Mouse (Mus musculus): ENCODE measurements around the gene Pdap1. TPM values are rescaled to one million over a fixed set of nuclear protein-coding genes. Genes with fewer than 3 reads are reported as not detected.
"Not testable (repeated sequence)": the region's sequence is repeated elsewhere in the genome, so short reads cannot be mapped to it uniquely, and the experiment has no call there.

The Pdap1 gene
- polyA plus RNA-seq, 1 experiment from 2014 or later = 145 TPM

GRCm38 (mm10) chr5:145147748-145148147 lies 7.7 kb upstream of the Pdap1 start:
- ATAC-seq (ENCODE audit: insufficient number of reproducible peaks, insufficient read depth, low FRiP score, low TSS enrichment, low read depth) = no peak
- Histone ChIP-seq H3K27ac (no peak overlapping the region), H3K4me2 (no peak overlapping the region), H3K36me3 (peaks cover 100% of the 10 kb centered on the region), H3K9ac (replicated peaks) (no peak overlapping the region), H3K9me3 (no peaks in the 10 kb centered on the region), H3K4me3 (replicated peaks) (no peak overlapping the region), H3K4me1 (replicated peaks) (no peaks in the 10 kb centered on the region), H3K27me3 (no peaks in the 10 kb centered on the region)
- WGBS = 89% methylated on average over 5 of the region's 5 CpGs

GRCm38 (mm10) chr5:145140611-145141010 lies 573 bp upstream of the Pdap1 start:
- H3K27ac ChIP-seq = peak overlapping the region; percentile 86; the same call in 1 of the 2 replicates
- peaks cover 18% of the 10 kb centered on the region for H3K4me1 ChIP-seq (replicated peaks)
- ATAC-seq (ENCODE audit: insufficient number of reproducible peaks, insufficient read depth, low FRiP score, low TSS enrichment, low read depth) = no peak
- H3K9me3 ChIP-seq = no peaks in the 10 kb centered on the region
- H3K27me3 ChIP-seq = no peaks in the 10 kb centered on the region
- peak overlapping the region; percentile 90 for H3K4me2 ChIP-seq
- H3K36me3 ChIP-seq = peaks cover 62% of the 10 kb centered on the region
- H3K9ac ChIP-seq (replicated peaks) = peak overlapping the region; percentile 86
- under 1% methylated on average over 18 of the region's 18 CpGs for WGBS
- peak overlapping the region; percentile 92 for H3K4me3 ChIP-seq (replicated peaks)

GRCm38 (mm10) chr5:145138836-145139235 lies 1.2 kb downstream of the Pdap1 start:
- Histone ChIP-seq H3K4me3 (replicated peaks) (peak overlapping the region; percentile 92), H3K9ac (replicated peaks) (peak overlapping the region; percentile 86), H3K4me1 (replicated peaks) (peaks cover 18% of the 10 kb centered on the region), H3K27ac (peak overlapping the region; percentile 86; the same call in 1 of the 2 replicates), H3K9me3 (no peaks in the 10 kb centered on the region), H3K27me3 (no peaks in the 10 kb centered on the region), H3K36me3 (peaks cover 60% of the 10 kb centered on the region), H3K4me2 (peak overlapping the region; percentile 90)
- WGBS = 12% methylated on average over 6 of the region's 6 CpGs
- no peak for ATAC-seq (ENCODE audit: insufficient number of reproducible peaks, insufficient read depth, low FRiP score, low TSS enrichment, low read depth)

DNA sequence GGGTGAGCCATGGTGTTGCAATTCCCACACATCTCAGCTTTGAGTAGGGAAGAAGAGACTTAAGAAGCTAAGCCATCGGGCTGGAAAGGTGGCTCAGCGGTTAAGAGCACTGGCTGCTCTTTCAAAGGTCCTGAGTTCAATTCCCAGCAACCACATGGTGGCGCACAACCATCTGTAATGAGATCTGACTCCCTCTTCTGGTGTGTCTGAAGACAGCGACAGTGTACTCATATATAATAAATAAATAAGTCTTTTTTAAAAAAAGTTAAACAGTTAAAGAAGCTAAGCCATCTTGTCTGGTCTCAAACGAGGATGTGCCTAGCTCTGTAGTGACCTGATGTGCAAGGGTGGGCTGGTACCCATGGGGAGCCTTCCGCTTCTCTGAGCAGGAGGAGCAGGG lies 6.8 kb downstream of the Pdap1 start:
- not testable (repeated sequence) for H3K4me1 ChIP-seq (replicated peaks); H3K4me3 ChIP-seq (replicated peaks); H3K9ac ChIP-seq (replicated peaks); H3K9me3 ChIP-seq; H3K4me2 ChIP-seq; H3K27me3 ChIP-seq; H3K27ac ChIP-seq; ATAC-seq (ENCODE audit: insufficient number of reproducible peaks, insufficient read depth, low FRiP score, low TSS enrichment, low read depth)
- peaks cover 89% of the 10 kb centered on the region for H3K36me3 ChIP-seq
- WGBS = 90% methylated on average over 6 of the region's 6 CpGs

- 96% methylated on average over 3 of the region's 3 CpGs for WGBS
- H3K27ac ChIP-seq = no peak overlapping the region
- H3K9me3 ChIP-seq = no peaks in the 10 kb centered on the region
- no peak overlapping the region for H3K9ac ChIP-seq (replicated peaks)
- no peak overlapping the region for H3K4me2 ChIP-seq
- no peaks in the 10 kb centered on the region for H3K4me1 ChIP-seq (replicated peaks)
- peaks cover 96% of the 10 kb centered on the region for H3K36me3 ChIP-seq
- ATAC-seq (ENCODE audit: insufficient number of reproducible peaks, insufficient read depth, low FRiP score, low TSS enrichment, low read depth) = no peak
- H3K4me3 ChIP-seq (replicated peaks) = no peak overlapping the region
- H3K27me3 ChIP-seq = no peaks in the 10 kb centered on the region
Observed at GRCm38 (mm10) chr5:145130995-145131394, 9.0 kb downstream of the Pdap1 start.

- no peak overlapping the region for H3K27ac ChIP-seq
- 92% methylated on average over 11 of the region's 11 CpGs for WGBS
Observed at GRCm38 (mm10) chr5:145130191-145130590, 9.8 kb downstream of the Pdap1 start.

GRCm38 (mm10) chr5:145129773-145130172 lies 10.3 kb downstream of the Pdap1 start:
- not testable (repeated sequence) for H3K27me3 ChIP-seq; H3K27ac ChIP-seq; H3K9me3 ChIP-seq; H3K4me2 ChIP-seq; H3K9ac ChIP-seq (replicated peaks); ATAC-seq (ENCODE audit: insufficient number of reproducible peaks, insufficient read depth, low FRiP score, low TSS enrichment, low read depth); H3K4me3 ChIP-seq (replicated peaks); H3K4me1 ChIP-seq (replicated peaks)
- peaks cover 98% of the 10 kb centered on the region for H3K36me3 ChIP-seq
- WGBS = 95% methylated on average over 6 of the region's 6 CpGs

More at GRCm38 (mm10) chr5:145130191-145130590, 9.8 kb downstream of the Pdap1 start:
- Histone ChIP-seq H3K36me3 (peaks cover 98% of the 10 kb centered on the region), H3K4me3 (replicated peaks) (no peak overlapping the region), H3K4me2 (no peak overlapping the region), H3K9ac (replicated peaks) (no peak overlapping the region), H3K27me3 (no peaks in the 10 kb centered on the region), H3K4me1 (replicated peaks) (no peaks in the 10 kb centered on the region), H3K9me3 (no peaks in the 10 kb centered on the region)
- ATAC-seq (ENCODE audit: insufficient number of reproducible peaks, insufficient read depth, low FRiP score, low TSS enrichment, low read depth) = no peak

DNA sequence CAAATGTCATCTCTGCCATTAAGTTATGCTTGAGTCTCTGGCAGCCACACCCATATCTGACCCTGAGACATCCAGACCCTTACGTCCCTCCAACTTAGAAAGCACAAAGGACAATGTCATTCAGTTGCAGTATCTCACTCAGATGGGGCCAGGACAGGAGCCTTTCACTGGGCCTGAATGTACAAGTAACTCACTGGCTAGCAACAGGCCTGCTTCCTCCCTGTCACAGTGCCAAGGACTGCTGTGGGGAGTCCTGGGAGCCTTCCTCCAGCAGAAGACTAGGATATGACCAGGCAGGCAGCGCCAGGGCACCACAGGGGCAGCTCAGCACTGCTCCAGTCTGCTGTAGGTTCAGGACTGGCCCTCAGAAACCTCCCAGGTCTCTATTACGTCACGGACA lies 10.9 kb downstream of the Pdap1 start:
- no peak overlapping the region for H3K27ac ChIP-seq
- H3K27me3 ChIP-seq = no peaks in the 10 kb centered on the region
- ATAC-seq (ENCODE audit: insufficient number of reproducible peaks, insufficient read depth, low FRiP score, low TSS enrichment, low read depth) = no peak
- H3K36me3 ChIP-seq = peaks cover 98% of the 10 kb centered on the region
- H3K4me1 ChIP-seq (replicated peaks) = no peaks in the 10 kb centered on the region
- H3K4me3 ChIP-seq (replicated peaks) = no peak overlapping the region
- H3K9me3 ChIP-seq = no peaks in the 10 kb centered on the region
- H3K9ac ChIP-seq (replicated peaks) = no peak overlapping the region
- 91% methylated on average over 4 of the region's 4 CpGs for WGBS
- no peak overlapping the region for H3K4me2 ChIP-seq

- peaks cover 95% of the 10 kb centered on the region for H3K36me3 ChIP-seq
- H3K27me3 ChIP-seq = no peaks in the 10 kb centered on the region
- H3K4me2 ChIP-seq = no peak overlapping the region
- WGBS = 95% methylated on average over 9 of the region's 9 CpGs
- H3K4me1 ChIP-seq (replicated peaks) = no peaks in the 10 kb centered on the region
- H3K9me3 ChIP-seq = no peaks in the 10 kb centered on the region
- no peak for ATAC-seq (ENCODE audit: insufficient number of reproducible peaks, insufficient read depth, low FRiP score, low TSS enrichment, low read depth)
- H3K4me3 ChIP-seq (replicated peaks) = no peak overlapping the region
- no peak overlapping the region for H3K9ac ChIP-seq (replicated peaks)
- no peak overlapping the region for H3K27ac ChIP-seq
Observed at GRCm38 (mm10) chr5:145126580-145126979, 13.5 kb downstream of the Pdap1 start.

GRCm38 (mm10) chr5:145123396-145123795 lies 16.6 kb downstream of the Pdap1 start:
- WGBS = 94% methylated on average over 19 of the region's 19 CpGs
- no peak for ATAC-seq (ENCODE audit: insufficient number of reproducible peaks, insufficient read depth, low FRiP score, low TSS enrichment, low read depth)
- peaks cover 64% of the 10 kb centered on the region for H3K36me3 ChIP-seq

GRCm38 (mm10) chr5:145120921-145121320 lies 19.1 kb downstream of the Pdap1 start:
- Histone ChIP-seq H3K4me2 (no peak overlapping the region), H3K27ac (0 out of 2 replicates have a peak overlapping the region, but pooled peaks have one; percentile 41), H3K9ac (replicated peaks) (0 out of 2 replicates have a peak overlapping the region, but pooled peaks have one; percentile 12), H3K4me3 (replicated peaks) (no peak overlapping the region), H3K4me1 (replicated peaks) (peaks cover 17% of the 10 kb centered on the region), H3K27me3 (no peaks in the 10 kb centered on the region), H3K9me3 (no peaks in the 10 kb centered on the region), H3K36me3 (peaks cover 41% of the 10 kb centered on the region)
- 52% methylated on average over 7 of the region's 7 CpGs for WGBS
- no peak for ATAC-seq (ENCODE audit: insufficient number of reproducible peaks, insufficient read depth, low FRiP score, low TSS enrichment, low read depth)

More at GRCm38 (mm10) chr5:145123396-145123795, 16.6 kb downstream of the Pdap1 start:
- Histone ChIP-seq H3K27me3 (no peaks in the 10 kb centered on the region), H3K9me3 (no peaks in the 10 kb centered on the region), H3K9ac (replicated peaks) (no peak overlapping the region), H3K4me3 (replicated peaks) (no peak overlapping the region), H3K27ac (no peak overlapping the region), H3K4me1 (replicated peaks) (peaks cover 6% of the 10 kb centered on the region), H3K4me2 (no peak overlapping the region)

GRCm38 (mm10) chr5:145119385-145119784 lies 20.7 kb downstream of the Pdap1 start:
- Histone ChIP-seq H3K9me3 (no peaks in the 10 kb centered on the region), H3K9ac (replicated peaks) (no peak overlapping the region), H3K4me3 (replicated peaks) (no peak overlapping the region), H3K4me1 (replicated peaks) (peaks cover 27% of the 10 kb centered on the region), H3K27me3 (no peaks in the 10 kb centered on the region), H3K4me2 (no peak overlapping the region), H3K27ac (no peak overlapping the region), H3K36me3 (peaks cover 26% of the 10 kb centered on the region)
- no peak for ATAC-seq (ENCODE audit: insufficient number of reproducible peaks, insufficient read depth, low FRiP score, low TSS enrichment, low read depth)
- WGBS = 92% methylated on average over 2 of the region's 2 CpGs

All from limb, embryonic 12.5 days (tissue).